Mouse (Mus musculus) frontal cortex, postnatal 10 days (tissue): ENCODE results near the gene Akr1c12.
A peak's percentile ranks its signal among the peaks of the same experiment; 100 is the strongest.
"Not testable (repeated sequence)": the region's sequence is repeated elsewhere in the genome, so short reads cannot be mapped to it uniquely, and the experiment has no call there.

Experiments
- DNase-seq, 2 experiments: peaks; one replicate each; pipeline ENCODE4 v3.0.0; 2022; ENCODE audit warnings: low spot score in 2 of 2, mixed read lengths in 1 of 2

Gene Akr1c12

DNA sequence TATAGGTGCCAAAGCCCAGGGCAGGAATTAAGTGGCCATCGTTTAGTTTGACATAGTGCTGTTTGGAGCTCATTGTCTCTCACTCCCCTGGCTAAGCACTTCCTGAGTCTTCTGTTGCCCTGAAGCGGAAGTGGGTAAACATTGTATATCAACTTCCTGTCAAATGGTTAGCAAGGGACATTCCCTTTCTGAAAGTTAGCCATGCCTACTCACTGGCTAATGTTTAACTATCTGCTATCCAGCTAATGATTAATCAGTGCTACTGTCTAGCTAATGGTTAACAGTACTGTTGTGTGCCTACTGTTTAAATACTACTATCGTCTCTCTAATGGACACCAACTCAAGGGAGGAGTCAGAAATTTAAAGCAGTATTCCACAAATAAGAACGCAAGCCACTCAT, at the start of gene Akr1c12:
Akr1c12 (minus strand) TSS at position 150 of the 400 bp plus-strand sequence.
- no peak for DNase-seq

GRCm38 (mm10) chr13:4318773-4319172, 39.5 kb upstream of the Akr1c12 start:
- DNase-seq, result no peak

GRCm38 (mm10) chr13:4313907-4314306, 34.7 kb upstream of the Akr1c12 start:
- DNase-seq, result no peak

GRCm38 (mm10) chr13:4304861-4305565, 25.8 kb upstream of the Akr1c12 start:
- DNase-seq, result no peak

- no peak for DNase-seq
Measured at GRCm38 (mm10) chr13:4296991-4297390, 17.8 kb upstream of the Akr1c12 start.

DNA sequence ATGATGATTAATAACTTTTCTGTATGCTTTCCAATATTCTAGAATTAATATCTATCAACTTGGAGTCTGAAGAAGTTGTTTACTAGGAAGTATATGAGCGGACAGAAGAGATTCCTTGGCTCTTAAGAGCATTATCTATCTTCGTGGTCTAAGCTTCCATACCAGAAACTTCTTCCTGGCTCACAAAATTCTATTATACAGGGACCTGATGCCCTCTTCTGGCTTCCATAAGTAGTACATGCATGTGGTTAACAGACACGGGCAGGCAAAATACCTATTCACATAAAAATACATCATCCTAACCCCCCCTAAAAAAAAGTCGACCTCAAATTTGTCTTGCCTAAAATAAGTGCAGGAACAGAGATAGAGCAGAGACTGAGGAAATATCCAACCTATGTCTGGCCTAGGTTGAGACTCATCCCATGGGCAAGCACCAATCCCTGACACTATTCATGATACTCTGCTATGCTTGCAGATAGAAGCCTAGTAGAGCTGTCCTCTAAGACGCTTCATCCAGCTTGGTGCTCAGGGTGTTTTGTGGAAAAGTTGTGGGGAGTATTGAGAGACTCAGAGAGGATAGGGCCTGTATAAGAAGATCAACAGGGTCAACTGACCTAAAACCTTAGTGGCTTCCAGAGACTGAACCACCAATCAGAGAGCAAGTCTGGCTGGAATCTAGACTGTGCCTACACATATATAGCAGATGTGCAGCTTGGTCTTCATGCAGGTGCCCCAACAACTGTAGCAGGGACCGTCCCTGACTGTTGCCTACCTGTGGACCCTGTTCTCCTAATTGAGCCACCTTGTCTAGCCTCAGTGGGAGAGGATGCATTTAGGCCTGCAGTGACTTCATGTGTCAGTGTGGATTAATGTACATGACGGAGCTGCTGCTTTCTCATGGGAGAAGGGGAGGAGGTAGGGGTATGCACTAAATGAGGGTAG, 2.5 kb upstream of the Akr1c12 start:
- peak in 1 of 2 experiments; percentile 20 for DNase-seq

GRCm38 (mm10) chr13:4277526-4277925, 1.7 kb downstream of the Akr1c12 start:
- no peak for DNase-seq

GRCm38 (mm10) chr13:4270860-4271259, 8.4 kb downstream of the Akr1c12 start:
- no peak for DNase-seq

GRCm38 (mm10) chr13:4265455-4265854, 13.8 kb downstream of the Akr1c12 start:
- not testable (repeated sequence) for DNase-seq

- no peak for DNase-seq
Measured at GRCm38 (mm10) chr13:4265047-4265446, 14.2 kb downstream of the Akr1c12 start.

DNA sequence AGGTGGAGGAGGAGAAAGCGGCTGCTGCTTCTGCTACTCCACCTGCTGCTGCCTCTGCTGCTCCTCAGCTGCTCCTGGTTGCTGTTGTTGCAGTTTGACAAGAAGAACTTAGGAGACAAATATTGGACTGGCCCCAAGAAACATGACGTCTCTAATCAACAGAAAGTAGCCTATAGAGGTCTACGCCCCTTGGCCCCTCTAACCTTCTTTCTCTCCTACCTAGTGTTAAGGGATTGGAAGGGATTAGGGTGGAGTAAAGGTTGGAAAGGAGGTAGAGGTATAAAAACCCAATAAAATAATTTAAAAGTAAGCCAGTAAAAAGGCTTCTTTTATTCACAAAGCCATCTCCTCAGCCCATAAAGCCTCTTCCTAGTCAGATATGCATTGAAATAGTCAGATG, 14.6 kb downstream of the Akr1c12 start:
- DNase-seq, result no peak

DNA sequence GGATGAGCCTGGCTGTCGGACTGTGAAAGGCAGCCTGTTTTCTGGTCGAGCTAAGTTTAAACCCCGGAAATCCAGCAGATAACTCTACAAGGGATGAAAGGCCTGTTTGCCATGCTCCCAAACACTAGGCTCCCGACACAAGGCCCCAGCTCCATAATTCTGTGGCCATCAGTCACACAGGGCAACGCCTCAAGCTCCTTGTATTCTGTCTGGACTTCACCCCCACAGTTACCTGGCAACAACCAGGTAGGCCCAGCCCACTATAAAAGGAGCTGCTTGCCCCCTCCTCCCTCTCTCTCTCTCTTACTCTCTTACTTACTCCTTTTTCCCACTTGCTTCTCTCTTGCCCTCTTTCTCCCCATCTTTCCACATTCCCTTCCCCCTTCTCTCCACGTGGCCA, 21.9 kb downstream of the Akr1c12 start:
- no peak for DNase-seq

GRCm38 (mm10) chr13:4256894-4257293, 22.3 kb downstream of the Akr1c12 start:
- DNase-seq, result not testable (repeated sequence)

DNA sequence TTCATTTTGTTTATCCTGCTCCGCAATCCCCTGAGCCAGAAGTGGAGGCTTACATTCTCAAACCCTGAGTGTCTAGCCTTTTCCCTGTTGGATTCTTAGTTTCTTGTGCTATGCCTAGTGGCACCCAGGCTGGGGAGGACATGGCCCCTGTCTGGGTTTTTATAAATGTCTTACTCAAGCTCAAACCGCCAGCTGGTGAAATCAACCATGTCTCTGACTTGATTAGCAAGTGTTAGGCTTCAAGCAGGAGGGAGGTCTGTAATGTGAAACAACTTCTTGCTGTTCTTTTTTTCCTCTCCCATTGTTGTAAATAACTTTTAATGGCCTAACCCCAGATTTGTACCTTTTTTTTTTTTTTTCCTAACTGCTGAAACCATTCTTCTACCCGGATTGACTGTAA, 29.9 kb downstream of the Akr1c12 start:
- DNase-seq, result no peak

DNA sequence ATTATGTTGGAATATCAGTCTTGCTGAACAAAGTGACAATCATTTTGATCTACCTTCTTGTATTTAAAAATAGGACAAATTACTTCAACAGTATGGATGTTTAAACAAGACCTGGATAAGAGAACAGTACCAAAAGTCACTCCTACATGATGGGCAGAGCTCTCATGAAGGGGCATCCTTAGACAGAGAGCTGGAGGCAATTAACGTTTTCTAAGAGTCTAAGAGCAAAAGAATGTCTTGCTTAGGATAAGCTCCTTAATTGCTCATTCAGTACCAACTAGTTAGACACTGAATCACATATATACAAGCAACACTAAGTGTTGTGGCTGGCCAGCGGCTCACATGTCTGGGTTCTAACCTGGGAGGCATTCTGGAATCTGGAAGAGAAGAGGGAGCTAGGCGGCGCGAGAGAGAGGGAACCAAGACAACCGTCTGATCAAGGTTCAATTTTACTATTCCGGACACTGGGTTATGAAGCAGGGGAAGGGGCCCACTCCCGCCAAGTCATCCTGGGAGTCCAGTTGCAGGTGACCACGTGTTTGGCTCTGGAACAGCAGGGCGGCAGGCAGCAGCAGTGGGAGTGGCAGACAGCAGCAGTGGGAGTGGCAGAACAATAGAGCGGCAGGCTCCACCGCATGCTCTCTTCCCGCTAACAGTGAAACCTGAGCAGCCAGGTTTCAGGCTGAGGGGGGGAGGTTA, 34.2 kb downstream of the Akr1c12 start:
- DNase-seq, result peak in 1 of 2 experiments; percentile 6

DNA sequence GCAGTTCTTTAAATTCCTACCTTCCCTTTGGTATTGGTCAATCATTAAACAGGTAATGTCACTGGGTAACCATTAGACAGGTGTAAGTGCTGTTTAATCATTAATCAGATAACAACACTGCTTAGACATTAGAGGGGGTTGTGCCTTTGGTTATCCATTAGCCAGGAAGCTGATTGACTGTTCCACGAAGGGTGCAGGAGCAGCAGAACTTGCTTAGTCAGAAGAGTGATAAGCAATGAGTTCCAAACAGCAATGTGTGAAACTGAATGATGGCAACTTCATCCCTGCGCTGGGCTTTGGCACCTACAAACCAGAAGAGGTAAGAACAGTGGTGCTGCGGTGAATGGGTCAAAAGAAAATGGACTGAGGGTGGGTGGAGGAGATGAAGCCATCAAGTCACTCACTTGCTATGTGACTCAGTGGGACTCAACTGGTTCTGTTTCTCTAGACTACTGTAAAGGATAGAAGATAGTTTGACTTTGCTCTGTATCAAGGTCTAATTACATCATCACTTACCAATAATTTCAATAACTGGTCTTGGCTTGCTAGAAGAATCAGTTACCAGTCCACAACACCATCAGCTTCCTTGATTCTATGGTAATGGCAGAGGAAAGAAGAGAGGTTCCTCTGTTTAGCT, 45.6 kb downstream of the Akr1c12 start:
- DNase-seq, result no peak

GRCm38 (mm10) chr13:4233135-4233534, 46.1 kb downstream of the Akr1c12 start:
- no peak for DNase-seq

DNA sequence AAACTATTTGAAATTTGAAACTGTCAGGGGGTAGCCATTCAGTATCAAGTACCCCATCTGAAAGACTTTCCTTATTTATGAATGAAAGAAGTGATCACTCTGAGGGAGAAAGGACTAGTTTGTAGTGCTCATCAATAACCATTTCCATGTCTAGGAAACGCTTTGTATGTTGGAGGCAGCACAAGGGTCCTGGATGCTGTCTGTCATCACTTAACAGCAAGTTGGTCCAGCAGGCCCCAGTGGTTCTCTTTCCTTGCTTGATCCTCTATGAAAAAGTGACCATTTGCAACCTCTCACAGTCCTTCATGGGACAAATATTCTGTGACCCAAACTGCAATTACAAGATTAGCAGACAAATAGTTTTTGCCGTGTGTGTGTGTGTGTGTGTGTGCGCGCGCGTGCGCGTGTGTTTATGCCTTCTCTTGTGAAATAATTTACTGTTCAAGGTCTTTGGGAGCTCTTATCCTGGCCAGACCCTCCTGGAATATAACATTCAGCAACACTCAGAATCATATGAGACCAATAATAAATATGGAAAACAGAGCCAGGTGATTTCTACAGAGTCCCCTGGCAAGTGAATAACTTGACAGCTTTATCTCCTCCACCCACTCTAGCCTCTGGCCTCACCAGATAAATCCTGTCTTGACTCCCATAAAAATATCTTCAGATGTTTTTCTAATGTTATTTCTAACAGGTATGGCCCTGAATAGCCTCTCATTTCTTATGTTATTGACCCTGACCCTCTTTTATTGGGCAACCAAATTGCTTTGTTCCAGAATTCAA, 48.2 kb downstream of the Akr1c12 start:
- DNase-seq, result no peak

DNA sequence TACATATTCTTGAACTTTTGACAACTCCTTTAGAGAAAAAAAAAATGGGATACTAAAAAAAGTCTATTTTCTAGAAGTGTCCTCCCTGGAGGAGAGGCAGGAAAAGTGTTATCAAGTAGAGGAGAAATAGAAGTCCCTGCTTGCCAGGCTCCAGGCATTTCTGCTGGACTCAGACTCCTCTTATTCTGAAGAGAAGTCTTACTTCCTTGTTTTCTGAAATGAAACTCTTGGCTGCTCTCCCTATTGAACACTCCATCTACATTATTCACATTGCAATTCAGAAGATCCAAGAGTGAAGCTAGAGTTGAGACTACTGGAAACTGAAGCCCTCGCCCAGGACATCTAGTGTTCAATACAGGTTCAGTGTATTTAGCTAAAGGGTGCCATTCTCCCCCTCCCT, 50.8 kb downstream of the Akr1c12 start, which contains the start of gene Akr1c19:
Akr1c19 (plus strand) TSS at position 260 of the 400 bp plus-strand sequence.
- DNase-seq, result no peak
